Comparison of ENCODE assay signal across 21 mouse cellular contexts in the genomic region with DNA sequence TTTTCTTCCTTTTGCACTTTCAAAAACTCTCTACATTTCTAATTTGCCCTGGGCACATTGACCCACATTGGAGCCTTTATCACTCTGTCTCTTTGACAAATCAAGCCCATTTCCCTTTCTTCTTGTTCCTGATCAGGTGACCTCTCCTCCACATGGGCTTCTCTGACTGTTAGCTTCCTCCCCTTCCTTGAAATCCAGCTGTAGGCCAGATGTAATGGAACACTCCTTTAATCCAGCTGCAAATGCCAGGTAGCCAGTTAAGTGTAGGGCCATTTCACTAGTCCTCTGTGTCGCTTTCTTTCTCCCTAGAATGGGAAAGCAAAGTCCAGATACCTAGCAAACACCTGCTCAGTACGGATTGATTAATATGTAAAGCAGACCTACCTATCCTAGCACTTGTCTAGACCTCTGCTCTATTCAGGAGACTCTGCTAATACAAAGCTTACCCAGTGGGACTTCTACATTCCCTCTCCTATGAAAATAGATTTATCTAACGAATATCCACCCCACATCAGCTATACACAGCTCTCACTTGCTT. TPM values are rescaled to one million over a fixed set of nuclear protein-coding genes. Genes with fewer than 3 reads are reported as not detected.
DNase-seq lines count a peak whose midpoint lies in the region; ATAC-seq lines count a peak whose summit lies in the region.
"Had no signal": no experiment of that assay in that cellular context is flagged by ENCODE, and none has a peak within 500 bp of the region (broad histone marks: within the 10 kb centered on the region; RNA-seq: fewer than 3 reads in every experiment).

No protein-coding gene starts in this region.

- no peaks in the 10 kb centered on the region for H3K27me3 ChIP-seq in heart, embryonic 12.5 days (replicated peaks)
- H3K27me3 ChIP-seq in limb, embryonic 11.5 days (ENCODE audit: control insufficient read depth, insufficient read depth, low read length), result no peaks in the 10 kb centered on the region
- no peaks in the 10 kb centered on the region for H3K27me3 ChIP-seq in limb, embryonic 10.5 days (ENCODE audit: low read depth, poor library complexity, severe bottlenecking)
- H3K27me3 ChIP-seq: embryonic facial prominence, embryonic 12.5 days; embryonic facial prominence, embryonic 15.5 days; forebrain, embryonic 12.5 days; forebrain, embryonic 15.5 days; heart, embryonic 13.5 days; hindbrain, embryonic 12.5 days; hindbrain, embryonic 15.5 days had no signal

- H3K4me3 ChIP-seq in heart, embryonic 12.5 days, result no peak overlapping the region
- no peak overlapping the region for H3K4me3 ChIP-seq in limb, embryonic 11.5 days (ENCODE audit: low read depth, low read length)
- no peak overlapping the region for H3K4me3 ChIP-seq in limb, embryonic 10.5 days
- H3K4me3 ChIP-seq: embryonic facial prominence, embryonic 12.5 days; embryonic facial prominence, embryonic 15.5 days; forebrain, embryonic 12.5 days; forebrain, embryonic 15.5 days; heart, embryonic 13.5 days; hindbrain, embryonic 12.5 days; hindbrain, embryonic 15.5 days had no signal

- no peaks in the 10 kb centered on the region for H3K36me3 ChIP-seq in heart, embryonic 12.5 days
- H3K36me3 ChIP-seq in limb, embryonic 11.5 days (ENCODE audit: control insufficient read depth, insufficient read depth, low read length), result no peaks in the 10 kb centered on the region
- no peaks in the 10 kb centered on the region for H3K36me3 ChIP-seq in limb, embryonic 10.5 days
- H3K36me3 ChIP-seq: embryonic facial prominence, embryonic 12.5 days; embryonic facial prominence, embryonic 15.5 days; forebrain, embryonic 12.5 days; forebrain, embryonic 15.5 days; heart, embryonic 13.5 days; hindbrain, embryonic 12.5 days; hindbrain, embryonic 15.5 days had no signal

- peaks cover 7% of the 10 kb centered on the region; the same call in 1 of the 2 replicates for H3K4me1 ChIP-seq in heart, embryonic 12.5 days (replicated peaks)
- H3K4me1 ChIP-seq in limb, embryonic 11.5 days (ENCODE audit: control insufficient read depth, insufficient read depth, low read length), result no peaks in the 10 kb centered on the region
- peaks cover 13% of the 10 kb centered on the region for H3K4me1 ChIP-seq in limb, embryonic 10.5 days
- H3K4me1 ChIP-seq: embryonic facial prominence, embryonic 12.5 days; embryonic facial prominence, embryonic 15.5 days; forebrain, embryonic 12.5 days; forebrain, embryonic 15.5 days; hindbrain, embryonic 12.5 days; hindbrain, embryonic 15.5 days had no signal

- peak; percentile 44 for DNase-seq in heart, adult 11 months
- peak; percentile 32 for DNase-seq in limb, embryonic 11.5 days (ENCODE audit: low spot score)
- no peak for DNase-seq in limb, embryonic 10.5 days (ENCODE audit: low spot score)
- peak; percentile 25 for DNase-seq in ZHBTc4 (ENCODE audit: low read depth, low spot score)
- DNase-seq in cerebellum, adult 18-20 months, result no peak
- DNase-seq: adrenal gland, postnatal 10 days; adrenal gland, postnatal 36 days; cerebellum, adult 2 months; cerebellum, adult 9-11 months; cerebellum, postnatal 25 days; gastrocnemius, postnatal 10 days; gastrocnemius, postnatal 36 days; heart, postnatal 14 days had no signal

- 57% methylated on average over 3 of the region's 3 CpGs for WGBS in heart, embryonic 12.5 days
- 69% methylated on average over 3 of the region's 3 CpGs for WGBS in limb, embryonic 11.5 days
- 63% methylated on average over 3 of the region's 3 CpGs for WGBS in limb, embryonic 10.5 days

- H3K9me3 ChIP-seq in heart, embryonic 12.5 days (replicated peaks), result no peaks in the 10 kb centered on the region
- no peaks in the 10 kb centered on the region for H3K9me3 ChIP-seq in limb, embryonic 11.5 days (ENCODE audit: control insufficient read depth, low read length)
- no peaks in the 10 kb centered on the region for H3K9me3 ChIP-seq in limb, embryonic 10.5 days (replicated peaks)
- H3K9me3 ChIP-seq: embryonic facial prominence, embryonic 12.5 days; embryonic facial prominence, embryonic 15.5 days; forebrain, embryonic 12.5 days; forebrain, embryonic 15.5 days; heart, embryonic 13.5 days; hindbrain, embryonic 12.5 days; hindbrain, embryonic 15.5 days had no signal

- no peak overlapping the region for H3K9ac ChIP-seq in heart, embryonic 12.5 days
- no peak overlapping the region for H3K9ac ChIP-seq in limb, embryonic 11.5 days (ENCODE audit: low read length)
- H3K9ac ChIP-seq: embryonic facial prominence, embryonic 12.5 days; embryonic facial prominence, embryonic 15.5 days; forebrain, embryonic 12.5 days; forebrain, embryonic 15.5 days; heart, embryonic 13.5 days; hindbrain, embryonic 12.5 days; hindbrain, embryonic 15.5 days had no signal

- ATAC-seq in heart, embryonic 12.5 days (ENCODE audit: insufficient number of reproducible peaks, low FRiP score), result no peak
- no peak for ATAC-seq in limb, embryonic 11.5 days (ENCODE audit: insufficient number of reproducible peaks, low FRiP score, low TSS enrichment, low read depth)
- ATAC-seq: forebrain, embryonic 15.5 days had no signal

- H3K4me2 ChIP-seq in heart, embryonic 12.5 days, result no peak overlapping the region
- no peak overlapping the region for H3K4me2 ChIP-seq in limb, embryonic 11.5 days (ENCODE audit: low read depth, severe bottlenecking)
- H3K4me2 ChIP-seq: embryonic facial prominence, embryonic 12.5 days; embryonic facial prominence, embryonic 15.5 days; forebrain, embryonic 12.5 days; forebrain, embryonic 15.5 days; heart, embryonic 13.5 days; hindbrain, embryonic 12.5 days; hindbrain, embryonic 15.5 days had no signal

- no peak overlapping the region for H3K27ac ChIP-seq in heart, embryonic 12.5 days (ENCODE audit: poor library complexity, severe bottlenecking)
- H3K27ac ChIP-seq in limb, embryonic 11.5 days (replicated peaks; ENCODE audit: low read depth, low read length), result no peak overlapping the region
- no peak overlapping the region for H3K27ac ChIP-seq in limb, embryonic 10.5 days
- H3K27ac ChIP-seq: embryonic facial prominence, embryonic 12.5 days; embryonic facial prominence, embryonic 15.5 days; forebrain, embryonic 12.5 days; forebrain, embryonic 15.5 days; heart, embryonic 13.5 days; hindbrain, embryonic 12.5 days; hindbrain, embryonic 15.5 days had no signal

RNA-seq across cellular contexts. Expression of a gene that starts 11.0 kb away (rescaled TPM):
- polyA plus RNA-seq in heart, embryonic 12.5 days (2016; fragmentation: Nextera tagmentation; extraction: Ambion mirVana), result 64.8 and 67.4 TPM in 2 replicates
- polyA plus RNA-seq in limb, embryonic 11.5 days (2014; fragmentation: Nextera tagmentation; extraction: Ambion mirVana), result 44.1 and 45.7 TPM in 2 replicates
- 28.2 and 29.4 TPM in 2 replicates for polyA plus RNA-seq in limb, embryonic 10.5 days (2016; fragmentation: Nextera tagmentation; extraction: Ambion mirVana)

Comparison
In these comparisons a context has a peak if more than half of its experiments do, and no peak if none do; other contexts are left out.
1. DNase-seq: peak in heart, adult 11 months (single experiment), limb, embryonic 11.5 days (single experiment) and ZHBTc4 (single experiment); none in limb, embryonic 10.5 days (single experiment) and cerebellum, adult 18-20 months (0 of 2).